Mouse (Mus musculus) lung, postnatal 4 days (tissue): ENCODE measurements at regions not wholly inside any gene's neighbourhood (a gene's known extent, or its start where the extent isn't known, plus 50 kb on each side); places are given as distances from the start of the nearest gene placed in this dataset.
A peak's percentile ranks its signal among the peaks of the same experiment; 100 is the strongest.

Experiments
- DNase-seq, 2 experiments: peaks; one replicate each; pipeline ENCODE4 v3.0.0; 2021

GRCm38 (mm10) chr1:184605666-184606065 lies 126.8 kb downstream of the Hlx start:
- no peak for DNase-seq

GRCm38 (mm10) chr1:184603136-184603535 lies 129.3 kb downstream of the Hlx start:
- no peak for DNase-seq

GRCm38 (mm10) chr1:184595449-184595848 lies 137.0 kb downstream of the Hlx start:
- DNase-seq = peak in 1 of 2 experiments; percentile 37

GRCm38 (mm10) chr1:184590634-184591033 lies 141.8 kb downstream of the Hlx start:
- no peak for DNase-seq

GRCm38 (mm10) chr1:184589277-184589676 lies 143.1 kb downstream of the Hlx start:
- DNase-seq = no peak

- DNase-seq = peak in 1 of 2 experiments; percentile 32
Observed at GRCm38 (mm10) chr1:184584505-184584874, 147.9 kb downstream of the Hlx start.

GRCm38 (mm10) chr1:184583751-184584504 lies 148.5 kb downstream of the Hlx start:
- no peak for DNase-seq

- no peak for DNase-seq
Observed at GRCm38 (mm10) chr1:184579475-184579874, 152.9 kb downstream of the Hlx start.

GRCm38 (mm10) chr1:184576527-184576926 lies 155.9 kb downstream of the Hlx start:
- no peak for DNase-seq

- no peak for DNase-seq
Observed at GRCm38 (mm10) chr1:184573325-184573724, 159.1 kb downstream of the Hlx start.

GRCm38 (mm10) chr1:184570681-184571080 lies 161.7 kb downstream of the Hlx start:
- DNase-seq = no peak

- DNase-seq = no peak
Observed at GRCm38 (mm10) chr1:184562926-184563325, 169.5 kb downstream of the Hlx start.

GRCm38 (mm10) chr1:184562239-184562638 lies 170.2 kb downstream of the Hlx start:
- DNase-seq = no peak

GRCm38 (mm10) chr1:184559543-184559942 lies 172.9 kb downstream of the Hlx start:
- no peak for DNase-seq

GRCm38 (mm10) chr1:184553791-184554190 lies 178.6 kb downstream of the Hlx start:
- no peak for DNase-seq

- no peak for DNase-seq
Observed at GRCm38 (mm10) chr1:184550491-184550890, 181.9 kb downstream of the Hlx start.

GRCm38 (mm10) chr1:184547650-184548235 lies 184.7 kb downstream of the Hlx start:
- DNase-seq = no peak

- no peak for DNase-seq
Observed at GRCm38 (mm10) chr1:184546140-184546661, 186.2 kb downstream of the Hlx start.

GRCm38 (mm10) chr1:184545111-184545510 lies 187.3 kb downstream of the Hlx start:
- DNase-seq = no peak

GRCm38 (mm10) chr1:184542321-184543115 lies 189.9 kb downstream of the Hlx start:
- DNase-seq = no peak

GRCm38 (mm10) chr1:184539818-184540217 lies 192.6 kb downstream of the Hlx start:
- DNase-seq = peak in 1 of 2 experiments; percentile 48

- no peak for DNase-seq
Observed at GRCm38 (mm10) chr1:184536311-184537200, 195.9 kb downstream of the Hlx start.
